Mouse (Mus musculus): ENCODE data around the gene Abhd17b. TPM values are rescaled to one million over a fixed set of nuclear protein-coding genes. Genes with fewer than 3 reads are reported as not detected.
A peak's percentile ranks its signal among the peaks of the same experiment; 100 is the strongest.
"Not testable (repeated sequence)": the region's sequence is repeated elsewhere in the genome, so short reads cannot be mapped to it uniquely, and the experiment has no call there.

Gene Abhd17b
- total RNA-seq, 2 experiments from 2014 or later, result 11.3 to 12.2 TPM

DNA sequence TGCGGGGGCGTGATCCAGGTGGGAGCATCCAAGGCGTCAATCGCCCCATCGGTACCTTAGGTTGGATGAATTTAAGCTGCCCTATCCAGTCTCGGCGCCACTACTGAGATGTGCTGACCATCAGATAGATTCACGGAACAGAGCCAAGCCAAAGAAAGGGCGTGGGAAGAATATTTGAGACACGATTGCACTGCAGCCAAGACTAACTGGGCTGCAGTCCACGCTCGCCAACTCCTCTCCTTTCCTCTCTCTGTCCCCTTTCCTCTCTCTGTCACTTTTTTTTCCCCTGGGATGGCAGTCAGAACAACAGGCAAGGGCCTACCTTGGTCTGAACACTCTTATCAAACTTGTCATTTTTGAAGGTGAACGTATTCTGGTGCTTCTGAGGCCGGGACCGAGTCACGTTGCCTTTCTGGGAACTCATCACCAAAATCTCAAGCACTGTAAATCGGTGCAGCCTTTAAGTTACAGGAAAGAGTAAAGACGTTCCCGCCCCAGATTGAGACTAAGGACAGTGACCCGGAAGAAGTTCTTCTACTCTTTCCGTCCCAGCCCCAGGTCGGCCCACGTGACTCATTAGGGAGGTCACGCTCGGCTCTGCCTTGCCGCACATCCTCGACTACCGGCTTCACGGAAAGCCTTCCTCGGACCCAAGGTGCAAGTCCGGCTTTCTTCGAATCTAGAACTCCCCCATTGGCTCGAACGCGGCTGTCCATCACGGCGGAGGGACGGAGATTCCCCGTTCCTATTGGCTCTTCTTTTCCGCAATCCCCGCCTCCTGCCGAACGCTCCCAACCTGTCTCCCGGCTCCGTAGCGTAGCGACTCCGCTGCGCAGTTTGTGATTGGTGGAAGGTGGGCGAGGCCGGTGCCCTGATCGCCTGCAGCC is 457 bp upstream of the Abhd17b start, which contains the start of gene 1110059E24Rik:
Gene 1110059E24Rik, minus strand, starts transcription at position 692 of the 887 bp plus-strand sequence.
- DNase-seq, result peak; percentile 97 to 99

DNA sequence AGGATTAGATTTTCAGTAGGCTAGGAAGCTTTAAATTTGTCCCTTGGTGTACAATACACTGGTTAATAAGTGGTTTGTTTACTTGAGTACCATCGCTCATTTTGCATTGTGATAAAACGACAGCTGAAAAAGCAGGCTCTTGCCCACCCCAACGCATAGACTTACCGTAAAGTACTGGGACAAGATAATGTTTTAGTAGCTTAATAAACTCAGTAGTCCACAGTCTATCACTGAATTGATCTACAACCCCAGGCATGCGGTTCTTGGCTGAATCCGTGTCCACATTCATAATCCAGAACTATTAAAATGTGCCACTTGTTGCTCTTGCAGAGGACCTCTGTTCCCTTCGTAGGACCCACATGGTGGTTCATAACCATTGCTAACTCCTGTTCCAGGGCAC is 1.8 kb downstream of the Abhd17b start:
- no peak for DNase-seq

GRCm38 (mm10) chr19:21660734-21661133 is 7.7 kb downstream of the Abhd17b start:
- no peak for DNase-seq

- DNase-seq, result peak in 1 of 2 experiments; percentile 13
Observed at GRCm38 (mm10) chr19:21663756-21664456, 10.9 kb downstream of the Abhd17b start.

DNA sequence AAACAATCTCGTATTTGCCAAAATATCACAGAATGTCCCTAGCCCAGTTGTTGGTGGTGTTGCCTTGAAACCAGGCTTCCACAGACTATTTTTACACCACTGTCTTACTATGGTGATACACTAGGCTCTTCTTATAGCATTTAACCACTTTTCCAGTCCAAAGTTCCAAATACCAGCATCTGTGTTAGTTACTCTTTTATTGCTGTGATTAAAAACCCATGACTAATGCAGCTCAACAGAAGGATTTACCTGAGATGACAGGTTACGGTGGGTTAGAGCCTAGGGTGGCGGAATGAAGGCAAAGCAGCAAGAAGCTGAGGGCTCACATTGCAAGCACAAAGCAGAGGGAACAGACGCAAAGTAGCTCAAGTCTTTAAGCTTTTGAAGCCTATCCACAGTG is 16.7 kb downstream of the Abhd17b start:
- no peak for DNase-seq

DNA sequence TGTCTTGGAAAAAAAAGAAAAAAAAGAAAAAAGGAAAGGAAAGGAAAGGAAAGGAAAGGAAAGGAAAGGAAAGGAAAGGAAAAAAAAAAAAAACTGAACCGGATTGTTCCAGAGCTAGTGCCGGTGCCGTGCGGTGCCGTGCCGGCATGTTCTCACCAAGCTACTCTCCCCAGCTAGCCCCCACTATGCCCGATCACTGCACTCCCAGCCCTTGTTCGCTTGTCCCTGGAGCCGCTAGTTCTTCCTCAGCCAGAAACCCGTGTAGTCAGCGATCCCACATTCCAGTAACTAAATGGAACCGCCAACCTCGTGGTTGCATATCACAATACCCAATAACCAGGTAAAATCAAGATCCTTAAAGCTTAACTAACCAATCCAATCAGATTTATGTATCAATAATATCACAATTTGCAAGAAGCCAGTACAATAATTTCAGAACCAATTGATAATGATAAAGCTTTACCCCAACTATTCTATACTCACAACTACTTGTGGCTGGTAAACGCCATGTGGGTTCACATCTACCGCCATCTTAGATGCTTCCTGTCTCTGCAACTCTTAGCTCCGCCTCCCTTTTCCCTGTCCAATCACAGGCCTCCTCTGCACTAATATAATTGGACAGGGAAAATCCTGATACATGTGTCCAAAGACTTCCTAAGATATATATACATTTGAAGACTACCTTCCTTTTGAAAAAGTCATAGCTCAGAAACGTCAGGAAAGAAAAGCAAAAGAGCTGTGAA is 21.5 kb downstream of the Abhd17b start:
- no peak for DNase-seq

DNA sequence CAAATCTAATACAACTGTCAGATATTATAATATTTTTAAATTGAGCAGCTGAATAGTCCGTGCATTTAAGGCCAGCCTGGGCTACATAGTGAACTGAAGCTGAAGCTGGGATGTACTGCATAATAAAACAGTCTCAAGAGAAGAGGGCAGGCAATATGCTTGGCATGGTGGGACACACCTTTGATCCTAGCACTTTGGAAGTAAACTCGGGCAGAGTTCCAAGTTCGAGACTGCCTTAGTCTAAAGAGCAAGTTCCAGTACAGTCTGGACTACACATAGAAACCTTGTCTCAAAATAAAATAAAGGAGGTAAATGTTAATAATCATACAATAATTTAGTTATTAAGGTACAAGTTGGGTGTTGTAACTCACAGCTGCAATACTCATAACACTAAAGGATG is 27.1 kb downstream of the Abhd17b start:
- no peak for DNase-seq

- DNase-seq, result no peak
Observed at GRCm38 (mm10) chr19:21680986-21681385, 28.0 kb downstream of the Abhd17b start.

DNA sequence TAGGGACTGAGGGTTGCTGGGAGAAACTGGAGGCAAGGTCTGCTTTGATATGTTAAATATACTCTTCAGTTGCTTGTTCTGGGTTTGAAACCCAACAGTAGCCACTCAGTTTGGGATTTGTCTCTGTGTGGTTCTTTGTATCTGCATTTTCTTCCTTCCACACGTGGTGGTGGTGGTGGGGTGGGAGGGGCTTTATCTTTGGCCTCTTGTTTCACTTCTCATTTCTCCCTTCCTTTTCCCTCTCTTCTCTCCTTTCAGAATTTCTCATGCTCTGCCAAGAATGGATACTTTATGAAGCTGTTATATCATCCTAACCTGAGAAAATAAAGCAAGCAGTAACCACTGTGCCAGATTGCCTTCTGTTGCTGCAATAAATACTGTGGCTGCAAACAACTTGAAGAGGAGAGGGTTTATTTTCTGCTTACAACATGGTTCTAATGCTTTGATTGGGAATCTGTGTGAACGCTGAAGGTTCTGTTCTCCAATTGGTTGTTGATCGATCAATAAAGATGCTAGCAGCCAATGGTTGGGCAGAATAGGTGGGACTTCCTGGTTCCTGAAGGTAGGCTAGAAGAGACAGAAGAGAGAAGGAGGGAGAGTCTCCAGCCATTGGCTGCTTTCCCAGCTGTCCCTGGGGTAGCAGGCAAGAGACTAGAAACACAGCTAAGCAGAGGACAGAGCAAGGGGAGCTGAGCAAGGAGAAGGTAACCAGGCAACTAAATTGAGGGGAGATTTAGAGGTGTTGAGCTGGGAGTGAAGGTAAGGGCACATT is 60.5 kb downstream of the Abhd17b start:
- peak; percentile 50 to 67 for DNase-seq

DNA sequence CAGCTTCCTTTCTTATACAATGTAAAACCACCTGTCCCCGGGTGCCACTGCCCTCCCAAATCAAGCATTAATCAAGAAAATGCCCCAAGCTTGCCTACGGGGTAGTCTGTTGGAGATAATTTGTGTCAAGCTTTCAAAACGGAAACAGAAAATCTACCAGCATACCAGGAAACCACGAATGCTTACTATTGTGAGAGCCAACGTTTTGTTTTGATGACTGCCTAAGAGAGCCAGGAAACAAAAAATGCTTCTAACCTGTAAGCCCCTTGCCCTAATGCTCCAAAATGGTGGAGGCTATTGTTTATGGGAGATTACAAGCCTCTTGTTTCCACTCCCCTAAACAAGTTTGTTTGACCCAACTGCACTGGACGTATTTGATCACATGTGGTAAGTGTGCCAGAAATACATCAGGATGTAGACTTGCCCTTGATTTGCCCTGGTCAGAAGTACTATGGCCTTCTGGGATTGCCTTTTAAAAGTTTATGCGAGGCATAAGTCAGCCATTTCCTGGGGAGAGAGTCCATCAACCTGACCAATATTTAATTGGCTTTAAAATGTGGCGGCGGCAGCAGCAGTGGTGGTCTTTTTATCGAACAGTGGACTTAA is 61.4 kb downstream of the Abhd17b start:
- DNase-seq, result no peak

DNA sequence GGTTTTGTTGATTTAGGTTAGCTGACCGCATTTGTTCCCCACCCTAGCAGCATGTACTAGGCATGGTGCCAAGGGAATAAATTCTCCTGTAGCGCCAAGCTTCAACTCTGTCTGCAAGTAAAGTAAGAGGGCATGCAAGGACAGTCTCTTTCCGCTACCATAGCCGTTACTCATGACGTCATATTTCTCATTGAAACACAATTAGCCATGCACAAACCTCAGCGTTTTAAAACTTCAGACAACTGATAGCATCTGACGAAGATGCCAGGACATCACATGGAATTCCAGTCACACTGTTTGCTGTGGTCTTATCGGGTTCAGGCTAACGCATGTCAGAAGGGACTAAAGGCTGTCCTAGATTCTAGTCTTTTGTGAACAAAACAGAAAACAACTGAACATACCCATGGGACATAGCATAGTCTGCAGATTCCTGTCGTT is 62.0 kb downstream of the Abhd17b start:
- DNase-seq, result peak in 1 of 2 experiments; percentile 10

- no peak for DNase-seq
Observed at GRCm38 (mm10) chr19:21715515-21715914, 62.5 kb downstream of the Abhd17b start.

DNA sequence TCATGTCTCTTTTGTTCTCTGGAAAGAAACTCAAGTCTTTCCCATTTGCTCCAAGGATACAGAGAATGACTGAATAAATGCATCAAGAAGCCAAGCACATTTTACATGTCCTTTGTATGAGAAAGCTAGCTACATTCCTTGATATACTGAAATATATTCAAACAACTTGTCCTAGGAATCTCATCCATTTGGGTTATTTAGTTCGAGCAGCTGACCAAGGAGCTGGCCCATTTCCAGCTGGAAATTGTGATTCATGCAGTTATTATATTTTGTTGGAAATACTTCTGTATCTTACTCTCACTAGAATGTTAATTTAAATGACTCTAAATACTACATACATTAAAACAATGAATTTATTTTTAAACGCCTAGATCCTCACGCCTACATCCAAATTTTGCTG is 63.5 kb downstream of the Abhd17b start:
- no peak for DNase-seq

- no peak for DNase-seq
Observed at GRCm38 (mm10) chr19:21719206-21719605, 66.2 kb downstream of the Abhd17b start.

DNA sequence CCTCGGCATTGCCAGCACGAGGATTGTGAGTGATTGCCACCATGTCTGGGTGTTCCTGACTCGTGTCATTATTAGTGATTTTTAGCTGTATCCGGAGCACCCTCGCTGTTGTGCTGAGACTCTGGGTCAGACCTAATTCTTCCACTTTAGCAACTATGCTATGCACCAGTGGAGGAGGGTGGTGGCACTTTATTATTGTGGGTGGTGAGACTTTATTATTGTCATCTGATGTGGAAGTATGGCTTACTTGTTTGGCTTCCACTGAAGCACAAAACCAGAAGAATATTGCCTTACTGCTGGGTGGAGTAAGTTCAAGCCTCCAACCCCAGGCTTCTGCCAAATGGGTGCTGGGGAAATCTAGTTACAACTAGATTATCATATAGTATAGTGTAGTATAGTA is 68.0 kb downstream of the Abhd17b start:
- DNase-seq, result no peak

DNA sequence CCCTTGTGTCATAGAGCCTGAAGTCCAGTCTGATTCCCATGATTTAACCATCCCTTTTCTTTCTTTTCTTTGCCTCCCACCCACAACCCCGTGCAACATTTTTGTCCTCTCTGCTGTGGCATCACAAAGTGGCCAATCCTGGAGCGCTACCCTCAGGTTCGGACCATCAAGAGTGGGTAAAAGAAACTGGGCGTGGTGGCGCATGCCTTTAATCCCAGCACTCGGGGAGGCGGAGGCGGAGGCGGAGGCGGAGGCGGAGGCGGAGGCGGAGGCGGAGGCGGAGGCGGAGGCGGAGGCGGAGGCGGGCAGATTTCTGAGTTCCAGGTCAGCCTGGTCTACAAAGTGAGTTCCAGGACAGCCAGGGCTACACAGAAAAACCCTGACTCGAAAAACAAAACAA is 70.3 kb downstream of the Abhd17b start:
- not testable (repeated sequence) for DNase-seq

- DNase-seq, result no peak
Observed at GRCm38 (mm10) chr19:21723911-21724655, 71.1 kb downstream of the Abhd17b start.

- no peak for DNase-seq
Observed at GRCm38 (mm10) chr19:21725168-21725567, 72.2 kb downstream of the Abhd17b start.

DNA sequence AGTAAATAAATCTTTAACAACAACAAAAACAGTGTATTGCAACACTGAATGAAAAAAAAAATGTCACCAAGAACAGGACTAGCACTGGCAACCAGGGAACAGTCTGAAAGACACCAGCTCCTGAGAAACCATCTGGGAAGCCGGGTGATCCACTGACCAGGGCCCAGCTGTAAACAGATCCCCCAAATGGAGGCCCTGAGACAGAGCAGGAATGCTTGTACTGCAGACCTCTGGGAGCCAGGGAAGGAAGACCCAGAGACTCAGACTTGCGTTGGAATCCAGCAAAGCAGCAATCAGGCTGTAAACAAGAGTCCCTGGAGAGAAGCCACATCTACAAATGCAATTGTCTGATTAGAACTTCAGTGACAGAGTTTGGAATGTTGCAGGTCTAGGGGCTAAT is 74.1 kb downstream of the Abhd17b start:
- no peak for DNase-seq

DNA sequence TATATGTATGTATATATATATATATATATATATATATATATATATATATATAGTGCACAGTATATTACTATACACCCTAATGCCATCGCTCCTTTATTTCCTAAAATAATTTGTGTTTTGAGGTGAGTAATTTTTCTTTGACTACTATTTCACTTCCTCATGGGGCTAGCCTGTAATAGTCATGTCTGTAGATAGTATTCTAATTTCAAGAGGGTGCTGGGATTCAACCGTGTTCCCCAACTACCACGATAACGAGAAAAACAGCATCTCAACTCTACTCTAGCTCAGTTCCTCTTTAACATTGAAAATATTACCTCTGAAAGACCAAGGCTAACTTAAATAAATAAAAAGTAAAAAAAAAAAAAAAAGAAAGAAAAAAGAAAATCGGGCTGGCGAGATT is 75.4 kb downstream of the Abhd17b start:
- no peak for DNase-seq

- no peak for DNase-seq
Observed at GRCm38 (mm10) chr19:21731887-21732286, 78.9 kb downstream of the Abhd17b start.
